Mouse (Mus musculus): ENCODE results near the gene Ehbp1l1.

Ehbp1l1 gene

DNA sequence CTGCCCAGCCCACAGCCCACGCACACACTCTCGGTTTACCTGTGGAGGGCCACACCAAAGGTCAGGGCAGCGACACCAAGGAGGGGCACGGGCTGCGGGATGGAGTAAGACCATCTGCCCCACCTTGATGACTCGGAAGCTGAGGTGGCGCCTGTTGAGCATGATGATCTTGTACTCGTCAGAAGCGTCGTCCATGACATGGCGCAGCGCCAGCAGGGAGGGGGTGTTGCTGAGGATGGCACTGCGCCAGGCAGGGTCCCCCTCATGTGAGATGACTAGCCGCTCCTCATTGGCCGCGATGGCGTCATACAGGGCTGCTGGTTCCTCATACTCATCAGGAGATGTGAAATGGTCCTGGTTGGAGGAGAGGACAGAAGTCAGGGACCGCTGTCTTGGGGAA lies 59.7 kb downstream of the Ehbp1l1 start:
- DNase-seq (ENCODE audit: low spot score) = no peak

DNA sequence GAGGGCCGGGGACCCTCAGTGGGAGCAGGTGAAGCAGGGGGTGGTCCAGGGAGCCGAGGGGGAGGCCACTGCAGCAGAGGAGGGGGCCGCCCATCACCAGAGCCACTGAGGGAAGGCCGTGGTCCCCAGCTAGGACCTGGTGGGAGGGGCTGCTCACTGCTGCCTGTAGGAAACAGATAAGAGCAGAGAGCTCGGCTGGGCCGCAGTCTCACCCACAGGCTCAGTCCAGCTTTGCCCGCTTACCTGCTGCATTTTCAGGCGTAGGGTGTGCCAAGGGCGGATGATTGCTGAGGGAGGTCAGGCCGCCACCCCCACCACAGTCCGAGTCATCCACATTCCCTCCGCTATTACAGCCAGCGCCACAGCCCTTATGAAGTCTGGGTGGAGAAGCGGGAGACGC lies 60.7 kb downstream of the Ehbp1l1 start:
- no peak for DNase-seq (ENCODE audit: low spot score)

DNA sequence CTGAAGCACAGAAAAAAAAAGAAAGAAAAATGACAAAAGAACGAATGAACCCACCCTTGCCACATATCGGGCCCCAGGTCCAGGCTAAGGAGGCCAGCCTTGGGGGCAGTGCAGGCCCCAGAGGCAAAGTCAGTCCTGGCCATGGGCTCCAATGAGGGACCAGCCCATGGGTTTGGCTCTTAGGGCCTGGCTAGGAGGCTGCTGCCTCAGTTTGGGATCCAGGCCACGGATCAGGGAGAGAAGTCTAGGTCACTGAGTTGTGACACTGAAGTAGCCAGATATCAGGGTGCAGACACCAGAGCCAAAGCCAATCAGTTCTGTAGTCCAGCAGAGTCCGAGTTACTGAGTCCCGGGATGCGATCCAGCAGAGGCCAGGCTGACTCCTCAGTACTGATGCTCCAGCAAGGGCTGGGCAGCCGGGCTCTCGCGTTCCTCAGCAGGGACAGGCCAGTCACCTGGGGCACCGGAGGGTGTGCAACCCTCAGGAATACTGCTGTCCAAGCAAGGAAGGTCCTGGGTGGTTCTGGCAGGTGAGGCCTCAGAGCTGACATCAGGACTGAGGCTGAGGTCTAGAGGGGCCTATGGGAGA lies 61.4 kb downstream of the Ehbp1l1 start:
- DNase-seq (ENCODE audit: low spot score) = no peak

DNA sequence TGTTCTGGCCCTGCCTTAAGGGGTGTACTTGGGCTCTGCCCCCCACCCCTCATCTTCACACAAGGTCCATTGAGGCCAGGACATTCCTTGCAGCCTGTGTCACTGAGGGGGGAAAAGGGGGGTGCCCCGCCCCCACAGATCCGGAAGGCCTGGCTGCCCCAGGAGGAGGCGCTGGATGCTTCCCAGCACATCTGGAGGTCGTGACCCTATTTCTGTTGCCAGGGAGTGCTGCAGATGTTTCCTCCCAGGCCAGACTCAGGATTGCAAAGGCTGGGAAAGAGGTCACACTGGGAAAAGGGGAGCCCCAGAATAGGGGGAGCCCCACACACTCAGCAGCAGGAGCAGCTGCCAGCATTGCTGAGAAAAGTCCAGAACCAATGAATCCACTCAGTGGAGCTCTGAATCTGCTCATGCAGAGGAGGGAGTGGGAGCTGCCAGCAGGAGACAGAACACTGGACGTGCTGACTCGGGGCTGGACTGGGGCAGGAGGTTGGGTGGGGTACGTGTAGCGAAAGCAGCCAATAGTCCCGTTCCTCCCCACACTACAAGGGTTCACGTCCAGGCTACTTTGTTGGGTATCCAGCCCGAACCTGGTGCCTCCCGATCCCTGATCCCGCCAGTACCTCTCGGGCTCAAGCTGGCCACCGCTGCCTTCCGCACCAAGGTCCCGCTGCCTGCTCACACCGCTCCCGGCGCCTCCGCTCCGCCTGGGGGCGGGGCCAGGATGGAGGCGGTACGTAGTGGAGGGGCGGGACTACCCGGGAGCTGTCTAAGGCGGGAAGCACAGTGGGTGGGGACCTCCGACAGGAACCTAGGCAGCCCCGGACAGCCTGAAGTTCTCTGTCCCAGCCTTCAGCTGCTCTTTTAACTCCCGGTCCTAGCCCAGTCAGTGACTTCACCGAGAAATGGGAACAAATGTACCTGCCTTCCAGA lies 62.9 kb downstream of the Ehbp1l1 start, which contains the start of gene Sipa1:
Sipa1 (minus strand) TSS at position 727 of the 933 bp plus-strand sequence.
- peak; percentile 85 for DNase-seq (ENCODE audit: low spot score)

DNA sequence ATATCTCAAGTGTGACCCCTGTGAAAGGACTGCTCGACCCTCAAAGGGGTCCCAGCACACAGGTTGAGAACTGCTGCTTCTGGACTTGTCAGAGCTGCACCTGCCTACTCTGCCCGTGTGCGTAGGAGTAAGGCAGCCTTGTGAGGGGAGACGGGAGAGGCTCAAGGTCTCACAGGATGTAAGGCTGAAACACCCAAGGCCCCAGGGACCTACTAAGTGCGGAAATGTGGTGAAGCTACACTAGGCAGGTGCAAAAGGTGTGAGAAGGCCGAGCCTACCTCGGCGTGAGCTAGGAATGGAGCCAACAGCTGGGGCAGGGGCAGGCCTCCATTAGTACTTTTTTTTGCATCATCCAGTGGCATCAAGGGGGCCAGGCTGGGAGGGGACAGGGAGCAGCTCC lies 63.8 kb downstream of the Ehbp1l1 start:
- DNase-seq (ENCODE audit: low spot score) = no peak

DNA sequence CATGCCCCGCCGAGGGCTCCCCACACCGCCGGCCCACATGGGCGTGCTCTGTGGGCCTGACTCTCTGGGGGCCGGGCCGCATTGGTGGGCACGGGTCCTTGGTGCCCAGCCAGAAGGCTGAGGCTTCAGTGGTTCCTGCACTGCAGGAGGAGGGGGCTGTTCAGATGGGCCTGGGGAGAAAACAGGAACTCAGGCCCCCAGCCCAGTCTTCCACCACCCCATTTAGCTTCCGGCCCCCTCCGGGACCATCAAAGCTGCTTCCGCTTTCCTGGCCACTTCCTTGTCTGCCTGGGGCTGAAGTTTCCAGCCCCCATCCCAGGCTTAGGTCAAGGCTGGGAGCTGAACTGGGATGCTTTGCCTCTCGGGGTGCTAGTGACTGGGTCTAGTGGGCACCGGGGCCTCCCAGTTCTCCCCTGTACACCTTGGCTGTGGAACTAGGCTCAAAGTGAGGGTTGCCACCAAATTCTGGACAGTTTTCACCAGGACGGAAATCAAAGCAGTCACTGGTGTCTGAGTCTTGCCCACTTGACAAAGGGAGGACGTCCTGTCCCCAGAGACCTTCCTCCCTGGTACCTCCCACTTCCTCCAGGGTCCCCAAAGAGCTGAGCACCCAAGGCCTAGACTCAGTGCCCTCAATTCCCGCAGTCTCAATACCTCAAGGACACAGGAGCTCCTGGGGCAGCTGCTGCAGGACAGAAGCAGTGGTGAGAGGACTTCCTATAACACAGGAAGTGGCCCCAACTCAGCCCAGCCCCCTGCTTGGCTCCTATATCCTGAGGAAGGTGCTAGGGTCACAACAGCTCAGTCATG lies 65.0 kb downstream of the Ehbp1l1 start:
- no peak for DNase-seq (ENCODE audit: low spot score)
